Mouse (Mus musculus) ES-Bruce4 (cell line): ENCODE measurements around the gene Cdkal1. TPM values are rescaled to one million over a fixed set of nuclear protein-coding genes. Genes with fewer than 3 reads are reported as not detected.

Experiments used
- H3K27ac ChIP-seq: 2 replicates; pipeline ENCODE4 v1.5.1; 2012; ENCODE audit warnings: low read length, inconsistent platforms; ENCODE audit not compliant: insufficient read depth
- H3K27me3 ChIP-seq: 2 replicates; pipeline ENCODE4 v1.6.1; 2012; ENCODE audit warnings: mild to moderate bottlenecking, low read length, inconsistent platforms; ENCODE audit not compliant: control insufficient read depth, poor library complexity, insufficient read depth, severe bottlenecking
- H3K36me3 ChIP-seq: 2 replicates; pipeline ENCODE4 v1.6.1; 2012; ENCODE audit warnings: inconsistent platforms, mild to moderate bottlenecking, low read length, moderate library complexity; ENCODE audit not compliant: control insufficient read depth, poor library complexity, insufficient read depth, severe bottlenecking
- H3K4me1 ChIP-seq: one replicate; pipeline ENCODE4 v1.8.1; 2011; ENCODE audit warnings: low read length; ENCODE audit not compliant: control insufficient read depth, insufficient read depth
- H3K4me3 ChIP-seq: 2 replicates; pipeline ENCODE4 v1.5.1; 2011; ENCODE audit warnings: low read depth, mild to moderate bottlenecking, low read length
- H3K9ac ChIP-seq: 2 replicates; pipeline ENCODE4 v1.6.1; 2012; ENCODE audit warnings: low read depth, mild to moderate bottlenecking, inconsistent platforms; ENCODE audit not compliant: poor library complexity, severe bottlenecking
- H3K9me3 ChIP-seq: replicated peaks from 2 replicates; pipeline ENCODE4 v1.6.1; 2012; ENCODE audit warnings: mild to moderate bottlenecking, low read length, inconsistent platforms; ENCODE audit not compliant: control insufficient read depth, poor library complexity, insufficient read depth, severe bottlenecking
- CTCF ChIP-seq: IDR thresholded peaks from one replicate; pipeline ENCODE4 v1.8.1; 2011; ENCODE audit warnings: low read depth, low read length
- EP300 ChIP-seq: IDR thresholded peaks from 2 replicates; pipeline ENCODE4 v1.6.1; 2011; ENCODE audit warnings: low read depth, low read length; ENCODE audit not compliant: insufficient read depth
- POLR2A ChIP-seq: IDR thresholded peaks from one replicate; pipeline ENCODE4 v1.8.1; 2011; ENCODE audit warnings: low read length; ENCODE audit not compliant: insufficient read depth
- polyA plus RNA-seq: library from polyadenylated mRNA; stranded (reverse); fragments of >200 nt; gene quantifications from 2 replicates; pipeline ENCODE4 v1.2.4, GENCODE M21; 2011; ENCODE audit warnings: low read depth; ENCODE audit not compliant: missing spikeins, insufficient read depth, insufficient read length

The Cdkal1 gene
- polyA plus RNA-seq, 1 experiment: 43.4 TPM

- H3K4me1 ChIP-seq: no peaks in the 10 kb centered on the region
- no peak overlapping the region for H3K9ac ChIP-seq
- H3K27ac ChIP-seq: no peak overlapping the region
- no peaks in the 10 kb centered on the region for H3K27me3 ChIP-seq
- no peak for TF ChIP-seq CTCF
- TF ChIP-seq POLR2A: no peak
- TF ChIP-seq EP300: no peak
- no peaks in the 10 kb centered on the region for H3K36me3 ChIP-seq
- H3K9me3 ChIP-seq: peaks cover 5% of the 10 kb centered on the region
- H3K4me3 ChIP-seq: no peak overlapping the region
These were observed 620.4 kb downstream of the Cdkal1 start for GRCm38 (mm10) chr13:29235065-29235464.

- Histone ChIP-seq H3K9ac (no peak overlapping the region), H3K9me3 (peaks cover 5% of the 10 kb centered on the region), H3K27ac (no peak overlapping the region), H3K4me3 (no peak overlapping the region), H3K36me3 (no peaks in the 10 kb centered on the region), H3K27me3 (no peaks in the 10 kb centered on the region), H3K4me1 (no peaks in the 10 kb centered on the region)
- TF ChIP-seq EP300 (no peak), CTCF (no peak), POLR2A (no peak)
These were observed 621.0 kb downstream of the Cdkal1 start for GRCm38 (mm10) chr13:29234442-29234841.

GRCm38 (mm10) chr13:29233970-29234369, 621.5 kb downstream of the Cdkal1 start:
- Histone ChIP-seq H3K27ac (no peak overlapping the region), H3K9ac (no peak overlapping the region), H3K9me3 (peaks cover 5% of the 10 kb centered on the region), H3K27me3 (no peaks in the 10 kb centered on the region), H3K36me3 (no peaks in the 10 kb centered on the region), H3K4me3 (no peak overlapping the region), H3K4me1 (no peaks in the 10 kb centered on the region)
- no peak for TF ChIP-seq EP300

GRCm38 (mm10) chr13:29232681-29233080, 622.8 kb downstream of the Cdkal1 start:
- no peak overlapping the region for H3K27ac ChIP-seq
- H3K9ac ChIP-seq: no peak overlapping the region
- TF ChIP-seq EP300 (no peak), CTCF (no peak)
- H3K27me3 ChIP-seq: no peaks in the 10 kb centered on the region
- H3K4me3 ChIP-seq: no peak overlapping the region
- H3K4me1 ChIP-seq: no peaks in the 10 kb centered on the region
- peaks cover 5% of the 10 kb centered on the region for H3K9me3 ChIP-seq
- no peaks in the 10 kb centered on the region for H3K36me3 ChIP-seq

- no peaks in the 10 kb centered on the region for H3K9me3 ChIP-seq
- no peak overlapping the region for H3K9ac ChIP-seq
- no peak overlapping the region for H3K4me3 ChIP-seq
- no peaks in the 10 kb centered on the region for H3K36me3 ChIP-seq
- no peaks in the 10 kb centered on the region; the same call in 1 of the 2 replicates for H3K27me3 ChIP-seq
- no peaks in the 10 kb centered on the region for H3K4me1 ChIP-seq
- TF ChIP-seq CTCF (no peak), EP300 (no peak), POLR2A (no peak)
- H3K27ac ChIP-seq: no peak overlapping the region
These were observed 630.7 kb downstream of the Cdkal1 start for GRCm38 (mm10) chr13:29224815-29225214.

- H3K9ac ChIP-seq: no peak overlapping the region
- TF ChIP-seq CTCF (no peak), EP300 (no peak), POLR2A (no peak)
- H3K9me3 ChIP-seq: no peaks in the 10 kb centered on the region; the same call in 1 of the 2 replicates
- H3K27ac ChIP-seq: no peak overlapping the region
- H3K4me1 ChIP-seq: no peaks in the 10 kb centered on the region
- H3K36me3 ChIP-seq: no peaks in the 10 kb centered on the region
- H3K4me3 ChIP-seq: no peak overlapping the region
- H3K27me3 ChIP-seq: no peaks in the 10 kb centered on the region; the same call in 1 of the 2 replicates
These were observed 633.1 kb downstream of the Cdkal1 start for GRCm38 (mm10) chr13:29222261-29222838.
